Mouse (Mus musculus): ENCODE measurements around the gene N4bp2.
"Not testable (repeated sequence)": the region's sequence is repeated elsewhere in the genome, so short reads cannot be mapped to it uniquely, and the experiment has no call there.

N4bp2 gene

DNA sequence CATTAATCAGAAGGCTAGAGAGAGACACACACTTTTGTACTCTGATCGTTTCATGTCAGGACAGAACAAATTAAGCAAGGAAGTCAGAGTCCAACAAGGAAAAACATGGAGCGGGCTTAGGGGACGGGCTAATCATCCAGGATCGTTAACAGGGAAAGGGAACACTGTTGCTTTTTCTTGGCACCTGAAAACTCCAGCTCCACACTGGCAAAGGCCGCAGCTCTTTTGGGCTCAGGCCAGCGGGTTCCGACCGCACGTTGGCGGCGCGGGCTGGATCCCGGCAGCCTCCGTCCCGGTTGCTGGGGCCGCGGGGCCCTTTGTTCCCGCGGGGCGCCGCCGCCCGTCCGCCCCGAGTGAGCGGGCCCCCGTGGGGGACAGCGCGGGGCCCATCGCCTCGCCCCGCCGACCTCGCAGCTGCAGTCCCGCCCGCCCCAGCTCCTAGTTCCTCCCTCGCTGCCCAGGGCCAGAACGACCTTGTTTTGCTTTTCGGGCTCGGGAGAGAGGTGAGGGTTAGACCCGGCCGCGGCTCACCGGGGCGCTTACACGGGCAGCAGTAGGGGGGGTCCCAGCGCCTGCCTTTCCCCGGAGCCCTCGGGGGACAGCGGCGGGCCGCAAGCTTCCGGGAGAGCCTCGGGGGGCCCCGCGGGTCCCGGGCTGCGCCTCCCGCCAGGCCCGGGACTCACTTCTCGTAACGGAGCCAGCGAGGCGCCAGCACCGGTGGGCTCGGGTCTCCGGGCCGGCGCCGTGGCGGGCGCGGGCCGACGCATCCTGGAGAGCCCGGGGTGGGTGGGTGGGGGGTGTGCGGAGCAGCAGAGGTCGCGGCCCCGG lies at the start of gene N4bp2:
TSS of gene N4bp2 (plus strand) at position 434 of the 828 bp plus-strand sequence.
- peak; percentile 78 to 82 for DNase-seq (ENCODE audit: low spot score in 2 of 2)

GRCm38 (mm10) chr5:65715084-65715483 lies 48.2 kb upstream of the N4bp2 start:
- DNase-seq (ENCODE audit: low spot score in 2 of 2) = no peak

GRCm38 (mm10) chr5:65717063-65717902 lies 46.0 kb upstream of the N4bp2 start:
- no peak for DNase-seq (ENCODE audit: low spot score in 2 of 2)

DNA sequence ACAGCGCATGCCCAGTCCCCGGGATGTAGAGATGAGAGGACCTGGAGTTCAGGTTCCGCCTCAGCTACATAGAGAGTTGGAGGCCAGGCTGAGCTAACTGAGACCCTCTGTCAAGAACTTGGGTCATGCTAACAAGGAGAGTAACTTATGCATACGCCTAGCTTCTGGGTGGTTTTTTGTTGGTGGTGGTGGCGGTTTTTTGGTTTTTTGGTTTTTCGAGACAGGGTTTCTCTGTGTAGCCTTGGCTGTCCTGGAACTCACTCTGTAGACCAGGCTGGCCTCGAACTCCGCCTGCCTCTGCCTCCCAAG lies 45.5 kb upstream of the N4bp2 start:
- DNase-seq (ENCODE audit: low spot score in 2 of 2) = not testable (repeated sequence)

DNA sequence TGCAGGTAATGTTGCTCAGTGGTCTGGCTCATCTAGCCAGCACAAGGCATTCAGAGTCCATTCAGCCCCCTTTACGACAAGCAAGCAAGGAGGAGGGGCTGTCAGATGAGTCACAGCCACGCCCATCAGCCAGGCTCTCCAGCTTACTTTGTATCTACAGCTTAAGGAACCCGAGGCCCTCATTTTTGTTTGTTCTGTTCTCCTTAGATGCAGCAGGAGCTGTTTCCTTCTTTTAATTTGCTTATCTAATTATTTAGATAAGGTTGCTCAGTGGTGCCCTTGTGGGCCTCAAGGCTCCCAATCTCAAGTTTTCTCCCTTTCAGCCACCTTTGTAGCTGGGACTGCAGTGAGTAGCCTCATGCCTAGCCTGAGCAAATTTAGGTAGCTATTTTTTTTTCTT lies 45.0 kb upstream of the N4bp2 start:
- no peak for DNase-seq (ENCODE audit: low spot score in 2 of 2)

GRCm38 (mm10) chr5:65724311-65725054 lies 38.8 kb upstream of the N4bp2 start:
- DNase-seq (ENCODE audit: low spot score in 2 of 2) = peak; percentile 62 to 64

DNA sequence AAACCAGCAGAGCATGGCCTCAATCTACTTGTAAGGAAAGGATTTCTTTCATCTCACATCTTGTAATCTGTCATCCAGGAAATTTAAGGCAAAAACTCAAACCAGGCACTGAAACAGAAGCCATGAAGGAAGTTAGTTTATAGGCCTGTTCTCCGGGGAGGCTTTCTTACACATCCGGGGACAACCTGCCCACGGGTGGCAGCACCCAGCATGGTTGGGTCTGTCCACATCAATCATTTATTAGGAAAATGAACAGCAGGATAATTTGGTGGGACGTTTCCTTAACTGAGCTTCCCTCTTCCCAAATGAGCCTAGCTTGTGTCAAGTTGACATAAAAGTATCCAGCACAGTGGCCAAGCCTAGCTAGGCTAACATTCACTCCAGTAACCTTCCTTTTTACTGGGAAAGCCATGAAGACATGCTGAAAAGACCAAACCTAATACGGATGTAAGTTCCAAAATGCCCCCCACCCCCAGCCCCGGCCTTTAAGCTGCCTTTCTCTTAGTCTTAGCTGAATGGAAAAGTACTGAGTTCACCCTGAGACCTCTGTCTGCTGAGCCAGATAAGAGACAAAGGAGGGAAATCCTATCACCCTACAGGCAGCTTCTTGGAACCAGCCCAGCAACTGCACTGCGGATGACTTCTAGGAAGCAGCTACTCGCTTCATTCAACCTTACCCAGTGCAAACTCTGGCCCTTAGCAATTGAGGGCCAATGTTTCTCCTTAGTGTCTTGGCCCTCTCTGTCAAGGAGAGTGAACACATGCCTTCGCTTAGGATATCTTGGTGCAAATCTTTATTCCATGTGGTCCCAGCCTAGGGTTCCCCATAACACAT lies 31.9 kb upstream of the N4bp2 start:
- no peak for DNase-seq (ENCODE audit: low spot score in 2 of 2)

- DNase-seq (ENCODE audit: low spot score in 2 of 2) = no peak
These were observed 27.7 kb upstream of the N4bp2 start for GRCm38 (mm10) chr5:65735601-65736000.

DNA sequence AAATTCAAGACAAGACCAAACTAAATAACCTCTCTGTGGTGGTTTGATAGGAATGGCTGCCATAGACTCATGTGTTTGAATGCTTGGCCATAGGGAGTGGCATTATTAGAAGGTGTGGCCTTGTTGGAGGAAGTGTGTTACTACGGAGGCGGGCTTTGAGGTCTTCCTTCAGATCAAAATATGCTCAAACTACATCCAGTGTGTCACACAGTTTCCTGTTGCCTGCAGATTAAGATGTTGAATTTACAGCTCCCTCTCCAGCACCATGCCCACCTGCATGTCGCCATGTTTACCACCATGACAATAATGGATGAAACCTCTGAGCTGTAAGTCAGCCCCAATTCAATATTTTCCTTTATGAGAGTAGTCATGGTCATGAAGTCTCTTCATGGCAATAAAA lies 24.0 kb upstream of the N4bp2 start:
- no peak for DNase-seq (ENCODE audit: low spot score in 2 of 2)

- DNase-seq (ENCODE audit: low spot score in 2 of 2) = no peak
These were observed 16.4 kb upstream of the N4bp2 start for GRCm38 (mm10) chr5:65746908-65747307.

DNA sequence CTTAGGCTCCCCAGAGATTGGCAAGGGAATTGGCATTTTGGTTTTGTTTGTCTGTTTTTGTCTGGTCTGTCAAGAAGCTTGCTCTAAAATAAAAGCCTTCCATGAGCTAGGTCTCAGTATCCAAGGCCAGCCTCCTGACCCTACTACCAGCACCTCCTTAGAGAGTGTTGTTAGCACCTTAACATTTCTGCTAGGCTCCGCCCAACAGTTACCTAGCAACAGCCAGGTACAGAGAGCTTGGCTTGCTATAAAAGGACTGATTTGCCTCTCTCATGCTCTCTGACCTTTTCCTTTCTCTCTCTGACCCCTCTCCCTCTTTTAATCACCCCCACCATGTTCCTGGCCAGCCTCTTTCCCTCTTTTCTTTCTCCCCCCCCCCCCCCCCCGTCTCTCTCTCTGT lies 14.9 kb upstream of the N4bp2 start:
- DNase-seq (ENCODE audit: low spot score in 2 of 2) = no peak

GRCm38 (mm10) chr5:65748880-65749279 lies 14.4 kb upstream of the N4bp2 start:
- no peak for DNase-seq (ENCODE audit: low spot score in 2 of 2)

- no peak for DNase-seq (ENCODE audit: low spot score in 2 of 2)
These were observed 11.3 kb upstream of the N4bp2 start for GRCm38 (mm10) chr5:65752021-65752420.

GRCm38 (mm10) chr5:65755859-65756258 lies 7.5 kb upstream of the N4bp2 start:
- no peak for DNase-seq (ENCODE audit: low spot score in 2 of 2)

- DNase-seq (ENCODE audit: low spot score in 2 of 2) = no peak
These were observed 6.2 kb upstream of the N4bp2 start for GRCm38 (mm10) chr5:65757110-65757509.

DNA sequence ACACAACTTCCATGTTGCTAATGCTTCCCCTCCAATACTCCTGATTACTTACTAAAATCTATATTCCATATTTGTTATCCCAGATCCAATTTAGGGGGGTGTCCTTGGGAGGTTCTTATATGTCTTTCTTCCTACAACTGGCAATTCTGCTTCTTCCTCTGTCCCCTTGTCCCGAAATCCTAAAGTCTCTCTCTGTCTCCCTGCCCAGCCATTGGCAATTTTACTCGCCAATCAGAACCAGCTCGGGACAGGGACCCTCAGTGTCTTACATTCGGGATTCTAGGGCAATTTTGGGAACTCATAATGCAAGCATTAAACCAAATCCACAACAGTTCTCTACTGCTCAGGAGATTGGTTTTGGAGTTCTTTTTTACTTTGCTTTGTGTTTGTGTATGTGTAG lies 3.3 kb upstream of the N4bp2 start:
- DNase-seq (ENCODE audit: low spot score in 2 of 2) = no peak

DNA sequence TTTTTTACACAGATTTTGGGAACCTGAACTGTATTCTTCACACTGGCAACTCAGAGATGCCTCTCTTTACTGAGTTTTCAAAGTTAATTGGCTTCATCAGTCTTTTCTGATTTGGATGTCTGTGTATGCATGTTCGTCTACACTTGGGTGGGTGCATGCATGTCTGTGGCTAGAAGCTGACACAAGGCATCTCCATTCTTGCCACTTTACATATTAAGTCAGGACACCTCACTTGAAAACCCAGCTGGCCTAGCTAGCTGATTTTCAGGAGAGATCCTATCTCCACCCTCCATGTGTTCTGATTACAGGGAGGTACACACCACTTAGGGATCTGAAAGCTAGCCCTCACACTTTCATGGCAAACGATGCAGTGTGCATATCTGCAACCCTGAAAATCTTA lies 2.7 kb upstream of the N4bp2 start:
- no peak for DNase-seq (ENCODE audit: low spot score in 2 of 2)

GRCm38 (mm10) chr5:65761020-65761419 lies 2.3 kb upstream of the N4bp2 start:
- DNase-seq (ENCODE audit: low spot score in 2 of 2) = no peak

- no peak for DNase-seq (ENCODE audit: low spot score in 2 of 2)
These were observed 1.4 kb upstream of the N4bp2 start for GRCm38 (mm10) chr5:65761921-65762320.

DNA sequence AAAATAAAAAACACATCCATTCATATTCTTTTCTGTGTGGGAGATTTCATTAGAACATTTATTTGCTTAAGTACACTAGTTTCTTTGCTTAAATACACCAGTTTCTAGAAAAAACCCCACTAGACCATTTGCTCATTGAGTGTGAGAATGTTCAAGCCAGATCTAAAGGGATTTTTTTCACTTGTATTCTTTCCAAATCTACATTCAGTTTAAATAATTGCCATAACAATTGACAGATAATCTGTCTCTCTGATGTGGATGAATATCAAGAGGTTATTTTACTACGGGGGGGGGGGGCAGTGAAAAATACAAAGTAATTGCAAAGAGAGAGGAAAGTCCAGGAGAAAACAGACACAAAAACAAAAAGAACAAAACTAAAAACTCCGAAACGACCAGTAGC lies 635 bp upstream of the N4bp2 start:
- DNase-seq (ENCODE audit: low spot score in 2 of 2) = no peak
